Mouse (Mus musculus) adrenal gland, postnatal 36 days (tissue): ENCODE data around the gene Stx17. TPM values are rescaled to one million over a fixed set of nuclear protein-coding genes. Genes with fewer than 3 reads are reported as not detected.

Experiments
- DNase-seq, 2 experiments: peaks; one replicate each; pipeline ENCODE4 v3.0.0; 2021; ENCODE audit warnings: mixed read lengths in 1 of 2
- microRNA-seq: library from miRNA; unstranded; fragments of <30 nt; microRNA quantifications from one replicate; pipeline ENCODE4 v1.2.0, GENCODE M21; 2021
- total RNA-seq, 2 experiments: library from RNA; stranded (reverse); gene quantifications; 2 replicates each; pipeline ENCODE4 v1.2.3; 2021

Gene Stx17
- total RNA-seq, 2 experiments from 2014 or later: 47.9 to 63.7 TPM

DNA sequence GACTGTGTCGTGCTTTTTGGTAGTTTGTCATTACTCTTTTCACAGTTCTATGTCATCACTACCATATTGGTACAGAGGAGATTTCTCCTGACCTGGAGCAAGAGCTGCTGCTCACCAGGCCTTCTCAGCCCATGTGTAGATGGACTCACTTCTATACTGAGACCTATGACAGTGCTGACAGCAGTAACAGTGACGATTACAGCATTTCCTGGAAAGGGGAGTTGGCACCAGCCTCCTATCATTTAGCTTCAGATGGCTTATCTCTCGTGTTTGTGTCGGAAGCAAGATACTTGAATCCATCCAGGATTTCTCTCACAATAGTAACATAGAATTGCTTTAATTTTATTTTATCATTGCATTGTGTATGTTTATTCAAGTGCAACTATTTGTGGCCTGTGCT lies 35.7 kb downstream of the Stx17 start:
- no peak for DNase-seq

DNA sequence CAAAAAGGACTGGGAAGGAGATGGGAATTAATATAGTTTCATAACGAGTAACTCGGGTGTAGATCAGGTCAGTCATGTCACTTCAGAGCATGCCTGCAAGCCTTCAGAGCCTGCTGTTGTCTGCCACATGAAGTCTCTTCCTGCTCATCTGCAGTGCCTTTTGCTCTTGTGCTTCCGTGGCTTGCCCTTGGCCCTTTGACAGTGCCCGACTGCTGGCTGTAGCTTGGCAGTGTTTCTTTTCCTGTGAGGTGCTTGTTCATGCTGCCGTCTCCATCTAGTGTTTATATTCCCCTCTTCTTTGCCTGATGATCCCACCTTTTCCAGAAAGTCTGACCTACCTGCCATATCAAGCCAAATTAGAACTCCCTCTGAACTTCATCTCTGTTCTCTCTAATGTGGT lies 39.1 kb downstream of the Stx17 start:
- peak; percentile 65 to 68 for DNase-seq

GRCm38 (mm10) chr4:48175666-48176065 lies 51.0 kb downstream of the Stx17 start:
- DNase-seq: no peak

DNA sequence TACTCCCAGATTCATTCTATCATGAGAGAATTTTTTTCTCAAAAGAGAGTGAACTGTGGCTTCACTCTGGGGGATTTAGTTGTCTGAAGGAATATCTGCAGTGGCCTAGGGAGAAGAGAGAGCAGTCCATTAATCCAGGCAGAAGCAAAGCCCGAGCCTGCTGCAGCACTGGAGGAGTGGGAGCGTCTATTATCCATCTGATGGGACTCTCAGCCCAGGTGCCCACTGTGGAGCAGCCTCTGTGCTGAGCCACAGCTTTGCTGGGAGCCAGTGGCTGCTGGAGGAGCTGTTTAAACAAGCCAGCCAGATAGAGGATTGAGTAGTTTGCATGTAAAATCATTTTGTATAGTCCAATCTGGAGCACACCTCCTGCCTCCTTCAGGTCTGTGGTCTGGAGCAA lies 56.2 kb downstream of the Stx17 start:
- no peak for DNase-seq

- DNase-seq: no peak
These were observed 56.7 kb downstream of the Stx17 start for GRCm38 (mm10) chr4:48181366-48181765.

- DNase-seq: no peak
These were observed 57.5 kb downstream of the Stx17 start for GRCm38 (mm10) chr4:48182115-48182806.

GRCm38 (mm10) chr4:48197925-48198324 lies 73.2 kb downstream of the Stx17 start:
- no peak for DNase-seq

DNA sequence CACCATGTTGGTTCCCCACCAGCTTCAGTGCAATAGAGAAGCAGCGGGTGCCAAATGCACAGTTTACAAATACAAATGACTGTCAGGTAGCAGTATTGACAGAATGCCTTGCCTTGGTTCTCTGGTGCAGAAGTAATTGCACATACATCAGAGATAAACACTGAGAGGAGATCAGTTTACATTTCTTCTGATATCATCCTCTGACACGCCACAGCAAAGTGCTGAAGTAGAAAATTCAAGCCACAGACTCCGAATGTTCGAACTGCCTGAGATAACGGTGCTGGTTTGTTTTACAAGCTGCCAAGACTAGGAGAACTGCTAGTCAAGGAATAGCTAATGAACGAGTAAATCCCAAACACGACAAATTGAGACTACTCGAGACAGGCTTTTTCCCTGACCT lies 73.7 kb downstream of the Stx17 start:
- no peak for DNase-seq

- no peak for DNase-seq
These were observed 78.8 kb downstream of the Stx17 start for GRCm38 (mm10) chr4:48203564-48203963.

DNA sequence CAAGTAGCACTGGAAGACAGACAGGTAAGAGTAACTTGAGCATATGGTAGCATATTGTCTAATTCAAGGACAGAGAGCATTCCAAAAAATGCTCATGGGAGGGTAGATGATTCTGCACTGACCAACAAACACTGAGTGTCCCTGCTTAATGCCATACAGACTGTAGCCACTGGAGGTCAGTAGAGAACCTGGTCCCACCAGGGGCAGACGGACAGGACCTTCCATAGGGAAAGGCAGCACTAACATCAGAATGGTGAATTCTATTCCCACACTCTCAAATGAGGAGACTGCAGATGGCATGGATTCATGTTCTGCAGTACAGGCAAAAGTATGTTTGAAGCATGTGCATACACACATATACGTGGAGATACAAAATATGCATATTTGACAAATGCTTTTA lies 100.5 kb downstream of the Stx17 start:
- peak; percentile 80 to 83 for DNase-seq

- peak; percentile 61 to 68 for DNase-seq
These were observed 100.9 kb downstream of the Stx17 start for GRCm38 (mm10) chr4:48225604-48226003.

DNA sequence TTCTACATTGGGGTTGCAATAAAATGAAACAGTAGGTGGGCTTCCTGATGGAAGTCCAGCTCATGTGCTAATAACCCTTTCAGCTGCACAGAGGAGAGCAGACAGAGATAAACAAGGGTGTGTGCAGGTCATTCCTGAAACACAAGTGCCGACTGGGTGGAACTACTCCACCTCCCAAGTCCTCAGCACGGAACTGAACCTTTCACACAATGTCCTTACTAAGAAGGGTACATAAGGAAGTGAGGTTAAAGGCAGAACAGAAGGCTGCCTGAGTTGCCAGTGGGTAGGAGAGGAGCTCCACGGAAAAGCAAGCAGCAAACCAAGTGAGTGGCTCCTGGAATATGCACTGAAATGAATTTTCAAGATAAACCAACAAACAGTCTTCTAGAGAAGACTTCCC lies 102.1 kb downstream of the Stx17 start:
- DNase-seq: no peak

Small RNA genes within 50 kb of the gene (microRNA-seq; reads per million reads assigned to microRNA genes)
- gene Mir1958: not detected

Other genes starting within 250 kb of the Stx17 start
- gene Nr4a3, start 79.8 kb upstream of the Stx17 start, total RNA-seq: 10 to 100 TPM; 66.7 to 87.7 TPM
- 10 to 100 TPM; 66.7 to 69.6 TPM for gene Erp44, start 154.6 kb downstream of the Stx17 start, total RNA-seq
- gene Invs, start 154.8 kb downstream of the Stx17 start, total RNA-seq: 10 to 100 TPM; 12.2 to 13.6 TPM